Mouse (Mus musculus): ENCODE measurements around the gene Rgp1.

Rgp1 gene

GRCm38 (mm10) chr4:43634621-43635374 lies 56.3 kb downstream of the Rgp1 start:
- no peak for DNase-seq (ENCODE audit: low spot score in 2 of 2)

GRCm38 (mm10) chr4:43636751-43637150 lies 58.2 kb downstream of the Rgp1 start:
- no peak for DNase-seq (ENCODE audit: low spot score in 2 of 2)

All from right cerebral cortex, adult 2 months (tissue).